Mouse (Mus musculus): ENCODE results near the gene Cav1. TPM values are rescaled to one million over a fixed set of nuclear protein-coding genes. Genes with fewer than 3 reads are reported as not detected.

Cav1 gene
- 1,087 and 1,202 TPM in 2 replicates for polyA plus RNA-seq (2015; fragmentation: Nextera tagmentation; extraction: Ambion mirVana)

DNA sequence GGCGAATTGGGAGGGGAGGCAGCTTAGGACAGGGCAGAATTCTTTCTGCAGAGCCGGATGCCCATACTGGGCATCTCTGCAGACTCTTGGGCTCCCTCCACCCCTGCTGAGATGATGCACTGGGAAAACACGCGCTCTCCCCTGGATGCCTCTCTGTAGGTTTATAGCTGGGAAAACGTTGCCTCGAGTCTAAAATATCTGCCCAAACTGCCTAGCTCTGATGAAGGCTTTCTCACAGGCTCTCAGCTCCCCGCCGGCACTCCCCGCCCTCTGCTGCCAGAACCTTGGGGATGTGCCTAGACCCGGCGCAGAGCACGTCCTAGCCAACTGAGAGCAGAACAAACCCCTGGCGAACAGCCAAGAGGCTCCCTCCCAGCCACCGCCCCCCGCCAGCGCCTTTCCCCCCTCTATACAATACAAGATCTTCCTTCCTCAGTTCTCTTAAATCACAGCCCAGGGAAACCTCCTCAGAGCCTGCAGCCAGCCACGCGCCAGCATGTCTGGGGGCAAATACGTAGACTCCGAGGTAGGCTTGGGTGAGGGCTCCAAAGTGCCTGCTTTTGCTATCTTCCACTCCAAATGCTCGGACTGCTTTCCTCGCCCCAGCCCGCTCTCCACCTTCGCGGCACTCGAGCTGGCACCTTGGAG, at the start of gene Cav1:
Cav1 (plus strand) TSS at position 382 of the 648 bp plus-strand sequence.
- peak; percentile 88 for DNase-seq (ENCODE audit: low spot score)
- H3K4me2 ChIP-seq (replicated peaks; ENCODE audit: low read depth, low read length) = peak within 1 kb of the TSS; percentile 76
- H3K9me3 ChIP-seq (ENCODE audit: low read length) = no peaks in the 10 kb centered on the region
- peak within 1 kb of the TSS; percentile 53 for H3K4me3 ChIP-seq (ENCODE audit: low read depth, low read length)
- no peaks in the 10 kb centered on the region for H3K4me1 ChIP-seq (ENCODE audit: insufficient read depth, low read depth, low read length)
- peak within 1 kb of the TSS; percentile 90 for H3K27ac ChIP-seq (ENCODE audit: low read length)
- no peaks in the 10 kb centered on the region for H3K27me3 ChIP-seq (replicated peaks; ENCODE audit: insufficient read depth, low read length)
- peak within 1 kb of the TSS; percentile 72 for H3K9ac ChIP-seq (replicated peaks; ENCODE audit: low read depth)
- WGBS = under 1% methylated on average over 25 of the region's 26 CpGs
- ATAC-seq = peak; percentile 78
- TF ChIP-seq CTCF (IDR thresholded peaks at IDR 0.05) = peak; percentile 47
- TF ChIP-seq EP300 (IDR thresholded peaks at IDR 0.05) = peak; percentile 54; the same call in 1 of the 2 replicates
- no peaks in the 10 kb centered on the region for H3K36me3 ChIP-seq (ENCODE audit: insufficient read depth, low read length)

DNA sequence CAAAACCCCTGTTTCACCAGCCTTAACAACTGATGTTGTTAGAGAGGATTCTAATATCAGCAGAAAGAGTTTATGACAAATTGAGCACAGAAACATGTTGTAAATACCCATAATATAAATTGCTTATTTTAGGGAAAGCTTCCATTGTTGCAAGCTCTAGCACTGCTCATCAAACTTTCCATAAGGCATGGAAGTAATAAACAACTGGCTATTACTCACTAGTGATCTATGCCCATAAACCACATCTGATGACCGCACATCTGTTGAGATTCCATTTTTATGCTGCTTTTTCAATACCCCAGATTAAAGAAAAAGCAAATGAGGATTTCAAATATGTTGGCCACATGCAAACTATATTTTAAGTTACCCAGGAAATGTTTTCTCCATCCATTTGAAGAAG, 48.0 kb upstream of the Cav1 start:
- no peak overlapping the region for H3K4me2 ChIP-seq (replicated peaks; ENCODE audit: low read depth, low read length)
- no peak overlapping the region for H3K9ac ChIP-seq (replicated peaks; ENCODE audit: low read depth)
- no peak overlapping the region for H3K4me3 ChIP-seq (ENCODE audit: low read depth, low read length)
- H3K9me3 ChIP-seq (ENCODE audit: low read length) = no peaks in the 10 kb centered on the region
- TF ChIP-seq CTCF (IDR thresholded peaks at IDR 0.05) = no peak
- TF ChIP-seq EP300 (IDR thresholded peaks at IDR 0.05) = no peak
- 87% methylated on average over 1 of the region's 1 CpGs for WGBS
- no peaks in the 10 kb centered on the region for H3K36me3 ChIP-seq (ENCODE audit: insufficient read depth, low read length)
- DNase-seq (ENCODE audit: low spot score) (no peak), ATAC-seq (no peak)
- no peaks in the 10 kb centered on the region for H3K4me1 ChIP-seq (ENCODE audit: insufficient read depth, low read depth, low read length)
- H3K27me3 ChIP-seq (replicated peaks; ENCODE audit: insufficient read depth, low read length) = no peaks in the 10 kb centered on the region
- no peak overlapping the region for H3K27ac ChIP-seq (ENCODE audit: low read length)

DNA sequence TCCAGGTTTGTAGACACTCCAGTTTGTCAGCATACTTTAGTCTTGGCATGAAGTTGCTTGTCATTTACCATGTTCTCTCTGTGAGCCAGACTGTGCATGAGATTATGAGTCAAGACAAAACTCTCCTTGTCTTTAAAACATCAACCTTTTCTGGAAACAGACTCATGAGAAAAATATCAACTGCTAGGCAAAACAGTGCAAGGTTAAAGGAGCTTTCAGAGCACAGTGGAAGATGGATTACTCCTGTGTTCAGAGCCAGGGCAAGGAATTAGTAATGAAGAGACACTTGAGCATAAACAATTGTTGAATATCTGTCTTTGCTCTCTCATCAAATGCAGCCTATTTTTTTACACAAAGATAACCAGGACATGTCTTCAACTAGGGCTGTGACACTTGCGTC, 47.2 kb upstream of the Cav1 start:
- H3K27ac ChIP-seq (ENCODE audit: low read length) = no peak overlapping the region

DNA sequence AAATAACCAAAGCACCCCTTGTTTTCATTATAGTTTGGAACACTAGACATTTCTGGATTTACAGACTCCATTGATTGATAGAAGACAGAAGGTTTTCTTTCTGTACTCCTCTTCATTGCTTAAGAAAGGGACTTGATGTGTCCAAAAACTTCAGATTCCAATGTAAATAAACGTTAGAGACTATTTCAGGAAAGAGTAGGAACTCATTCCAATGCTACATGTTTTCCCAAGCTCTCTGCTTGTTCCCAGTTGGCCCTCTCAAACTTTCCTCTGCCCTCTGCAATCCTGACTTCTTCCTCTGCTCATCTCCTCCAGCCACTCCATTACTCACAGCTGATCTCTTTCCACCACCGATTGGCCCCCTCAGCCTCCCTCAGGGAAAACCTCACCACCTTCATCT, 43.3 kb upstream of the Cav1 start:
- Histone ChIP-seq H3K27ac (ENCODE audit: low read length) (0 out of 2 replicates have a peak overlapping the region, but pooled peaks have one; percentile 44), H3K9me3 (ENCODE audit: low read length) (no peaks in the 10 kb centered on the region), H3K4me3 (ENCODE audit: low read depth, low read length) (no peak overlapping the region), H3K9ac (replicated peaks; ENCODE audit: low read depth) (no peak overlapping the region), H3K4me1 (ENCODE audit: insufficient read depth, low read depth, low read length) (peaks cover 4% of the 10 kb centered on the region), H3K4me2 (replicated peaks; ENCODE audit: low read depth, low read length) (no peak overlapping the region), H3K27me3 (replicated peaks; ENCODE audit: insufficient read depth, low read length) (no peaks in the 10 kb centered on the region), H3K36me3 (ENCODE audit: insufficient read depth, low read length) (no peaks in the 10 kb centered on the region)
- 26% methylated on average over 2 of the region's 2 CpGs for WGBS
- DNase-seq (ENCODE audit: low spot score) (peak; percentile 74), ATAC-seq (peak; percentile 54)
- no peak for TF ChIP-seq CTCF (IDR thresholded peaks at IDR 0.05)
- peak; percentile 11; the same call in 1 of the 2 replicates for TF ChIP-seq EP300 (IDR thresholded peaks at IDR 0.05)

More for the DNA sequence above, 47.2 kb upstream of the Cav1 start:
- H3K27me3 ChIP-seq (replicated peaks; ENCODE audit: insufficient read depth, low read length) = no peaks in the 10 kb centered on the region
- H3K9me3 ChIP-seq (ENCODE audit: low read length) = no peaks in the 10 kb centered on the region
- 71% methylated on average over 1 of the region's 1 CpGs for WGBS
- no peak overlapping the region for H3K4me2 ChIP-seq (replicated peaks; ENCODE audit: low read depth, low read length)
- H3K36me3 ChIP-seq (ENCODE audit: insufficient read depth, low read length) = no peaks in the 10 kb centered on the region
- DNase-seq (ENCODE audit: low spot score) (peak; percentile 61), ATAC-seq (peak; percentile 73)
- TF ChIP-seq CTCF (IDR thresholded peaks at IDR 0.05) (no peak), EP300 (IDR thresholded peaks at IDR 0.05) (0 out of 2 replicates have a peak, but pooled peaks have one; percentile 12)
- no peaks in the 10 kb centered on the region for H3K4me1 ChIP-seq (ENCODE audit: insufficient read depth, low read depth, low read length)
- no peak overlapping the region for H3K4me3 ChIP-seq (ENCODE audit: low read depth, low read length)
- no peak overlapping the region for H3K9ac ChIP-seq (replicated peaks; ENCODE audit: low read depth)

DNA sequence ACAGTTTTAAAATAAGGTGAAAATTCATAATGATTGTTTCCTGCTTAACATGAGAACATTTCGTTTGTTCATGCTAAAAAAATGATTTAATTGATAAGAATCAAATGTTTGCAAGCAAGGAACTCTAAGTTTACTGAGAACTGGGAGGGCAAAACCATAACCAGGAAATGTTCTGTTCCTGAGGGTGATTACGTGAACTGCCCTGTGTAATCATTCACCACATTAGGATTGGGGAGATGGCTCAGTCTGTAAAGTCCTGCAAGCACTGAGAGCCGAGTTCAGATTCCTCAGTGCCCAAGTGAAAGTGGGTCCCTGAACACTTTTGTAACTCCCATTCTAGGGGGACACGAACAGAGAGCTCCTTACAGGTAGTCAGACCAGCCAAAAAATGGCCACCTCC, 41.1 kb upstream of the Cav1 start:
- TF ChIP-seq EP300 (IDR thresholded peaks at IDR 0.05) (peak; percentile 87), CTCF (IDR thresholded peaks at IDR 0.05) (no peak)
- 50% methylated on average over 4 of the region's 4 CpGs for WGBS
- Histone ChIP-seq H3K36me3 (ENCODE audit: insufficient read depth, low read length) (no peaks in the 10 kb centered on the region), H3K27ac (ENCODE audit: low read length) (no peak overlapping the region; the same call in 1 of the 2 replicates), H3K9ac (replicated peaks; ENCODE audit: low read depth) (no peak overlapping the region), H3K4me2 (replicated peaks; ENCODE audit: low read depth, low read length) (no peak overlapping the region), H3K9me3 (ENCODE audit: low read length) (no peaks in the 10 kb centered on the region), H3K4me3 (ENCODE audit: low read depth, low read length) (no peak overlapping the region), H3K27me3 (replicated peaks; ENCODE audit: insufficient read depth, low read length) (no peaks in the 10 kb centered on the region), H3K4me1 (ENCODE audit: insufficient read depth, low read depth, low read length) (peaks cover 4% of the 10 kb centered on the region)
- ATAC-seq (no peak), DNase-seq (ENCODE audit: low spot score) (peak; percentile 51)

DNA sequence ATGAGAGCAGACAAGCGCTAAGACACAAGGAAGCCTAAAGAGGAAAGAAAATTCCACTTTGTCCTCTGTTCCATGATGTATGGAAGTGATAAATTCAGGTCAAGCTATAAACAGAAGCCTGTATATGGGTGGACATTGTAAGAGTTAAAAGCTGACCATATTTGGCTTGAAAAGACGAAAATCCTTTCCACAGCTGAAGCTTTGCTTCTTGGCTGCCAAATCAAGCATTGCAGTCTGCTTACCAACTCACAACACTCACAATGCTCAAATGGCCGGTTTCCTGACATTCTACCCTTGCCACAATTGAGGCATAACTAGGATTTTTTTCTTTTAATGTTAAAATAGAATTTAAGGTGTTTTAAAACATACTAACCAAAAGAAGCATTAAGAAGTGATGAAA, 39.7 kb upstream of the Cav1 start:
- H3K9ac ChIP-seq (replicated peaks; ENCODE audit: low read depth) = no peak overlapping the region
- ATAC-seq (no peak; the same call in 1 of the 2 replicates), DNase-seq (ENCODE audit: low spot score) (peak; percentile 43)
- no peak overlapping the region; the same call in 1 of the 2 replicates for H3K27ac ChIP-seq (ENCODE audit: low read length)
- no peak for TF ChIP-seq CTCF (IDR thresholded peaks at IDR 0.05)
- no peak for TF ChIP-seq EP300 (IDR thresholded peaks at IDR 0.05)
- peaks cover 4% of the 10 kb centered on the region for H3K4me1 ChIP-seq (ENCODE audit: insufficient read depth, low read depth, low read length)
- H3K27me3 ChIP-seq (replicated peaks; ENCODE audit: insufficient read depth, low read length) = no peaks in the 10 kb centered on the region
- WGBS = 43% methylated on average over 3 of the region's 3 CpGs
- H3K4me2 ChIP-seq (replicated peaks; ENCODE audit: low read depth, low read length) = no peak overlapping the region
- no peaks in the 10 kb centered on the region for H3K9me3 ChIP-seq (ENCODE audit: low read length)
- no peaks in the 10 kb centered on the region for H3K36me3 ChIP-seq (ENCODE audit: insufficient read depth, low read length)
- H3K4me3 ChIP-seq (ENCODE audit: low read depth, low read length) = no peak overlapping the region

Data from lung, postnatal 0 days (tissue).